Mouse (Mus musculus) gastrocnemius, adult 2 months (tissue): Measurements from ENCODE around the gene Brpf3. TPM values are rescaled to one million over a fixed set of nuclear protein-coding genes. Genes with fewer than 3 reads are reported as not detected.
A peak's percentile ranks its signal among the peaks of the same experiment; 100 is the strongest.
"Not testable (repeated sequence)": the region's sequence is repeated elsewhere in the genome, so short reads cannot be mapped to it uniquely, and the experiment has no call there.

Experiments
- DNase-seq: peaks from one replicate; pipeline ENCODE4 v3.0.0; 2022
- H3K27ac ChIP-seq: fragments of 200-600 bp; 2 replicates; pipeline ENCODE4 v1.8.1; 2022; ENCODE audit warnings: mild to moderate bottlenecking
- H3K4me3 ChIP-seq: fragments of 200-600 bp; 2 replicates; pipeline ENCODE4 v1.8.1; 2022; ENCODE audit warnings: mild to moderate bottlenecking, moderate library complexity
- CTCF ChIP-seq: fragments of 200-600 bp; IDR thresholded peaks from 2 replicates; pipeline ENCODE4 v1.8.1; 2022; ENCODE audit warnings: antibody characterized with exemption, mild to moderate bottlenecking, moderate library complexity
- intact Hi-C: fragments of 180-260 bp; cut with DNase I; formaldehyde crosslinking; loops from one replicate; pipeline ENCODE4 v1.15.1; 2025
- total RNA-seq, 2 experiments: library from RNA; stranded (reverse); gene quantifications; 2 replicates each; pipeline ENCODE4 v1.2.3; 2021

The Brpf3 gene
- total RNA-seq, 2 experiments from 2014 or later: 15.5 to 16.2 TPM

- H3K27ac ChIP-seq: no peak overlapping the region
- no peak for TF ChIP-seq CTCF
- intact Hi-C loops: no loop called here
- H3K4me3 ChIP-seq: no peak overlapping the region
- DNase-seq: no peak
Observed at GRCm38 (mm10) chr17:28823004-28823745, 22.3 kb downstream of the Brpf3 start.

- intact Hi-C loops: no loop called here
- no peak for TF ChIP-seq CTCF
- Histone ChIP-seq H3K27ac (no peak overlapping the region), H3K4me3 (no peak overlapping the region)
- DNase-seq: no peak
Observed at GRCm38 (mm10) chr17:28823749-28824148, 22.9 kb downstream of the Brpf3 start.

DNA sequence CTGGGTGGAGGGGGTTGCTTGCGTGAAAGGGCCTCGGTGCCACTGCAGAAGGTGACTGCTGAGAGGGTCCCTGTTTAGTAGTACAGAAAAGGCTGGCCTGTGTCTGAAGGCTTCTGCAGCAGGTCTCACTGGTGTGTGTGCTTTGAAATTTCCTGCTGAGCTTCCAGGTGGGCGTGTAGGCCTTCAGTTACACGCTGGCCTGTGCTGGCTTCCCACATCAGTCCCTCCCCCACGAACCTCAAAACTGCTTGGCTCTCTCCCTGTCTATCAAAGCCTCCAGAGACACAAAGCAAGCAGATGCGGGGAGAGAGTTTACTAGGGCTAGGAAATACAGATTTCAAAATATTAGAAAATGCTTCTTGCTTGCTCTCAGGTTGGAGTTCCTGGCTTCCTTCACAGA lies 24.0 kb downstream of the Brpf3 start:
- intact Hi-C loops: no loop called here
- H3K27ac ChIP-seq: no peak overlapping the region
- DNase-seq: no peak
- TF ChIP-seq CTCF: no peak
- H3K4me3 ChIP-seq: no peak overlapping the region

- DNase-seq: no peak
- intact Hi-C loops: no loop called here
- no peak for TF ChIP-seq CTCF
Observed at GRCm38 (mm10) chr17:28825359-28826041, 24.6 kb downstream of the Brpf3 start.

DNA sequence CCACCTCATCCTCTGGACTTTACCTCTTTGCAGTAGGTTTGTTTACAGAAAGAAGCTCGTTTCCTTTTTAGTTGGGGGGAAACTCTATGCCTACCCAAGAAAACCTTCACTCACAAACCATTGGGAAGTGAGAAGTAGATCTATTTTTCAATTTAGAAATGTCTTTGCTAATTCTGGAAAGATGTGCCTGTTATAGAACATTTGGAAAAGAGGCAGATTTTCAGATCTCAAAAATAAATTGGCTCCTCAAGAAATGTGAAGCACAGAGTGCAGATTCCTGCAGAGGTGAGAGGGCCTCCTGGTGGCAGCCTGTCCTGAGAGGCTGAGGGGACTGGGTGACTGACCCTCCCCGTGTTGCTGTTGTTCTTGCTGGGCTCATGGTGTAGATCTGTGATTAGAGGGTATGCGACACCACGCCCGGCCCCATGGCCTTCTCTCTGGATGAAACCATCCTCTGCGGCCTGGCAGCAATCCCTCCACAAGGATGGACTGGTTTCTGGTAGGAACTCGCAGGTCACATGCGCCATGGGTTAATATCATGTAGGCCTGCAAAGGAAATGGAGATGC lies 26.9 kb downstream of the Brpf3 start:
- no peak for TF ChIP-seq CTCF
- no peak overlapping the region for H3K27ac ChIP-seq
- intact Hi-C loops: no loop called here
- DNase-seq: no peak
- H3K4me3 ChIP-seq: no peak overlapping the region

More at GRCm38 (mm10) chr17:28825359-28826041, 24.6 kb downstream of the Brpf3 start:
- Histone ChIP-seq H3K27ac (0 out of 2 replicates have a peak overlapping the region, but pooled peaks have one; percentile 1), H3K4me3 (no peak overlapping the region)

GRCm38 (mm10) chr17:28829120-28829519 lies 28.2 kb downstream of the Brpf3 start:
- Histone ChIP-seq H3K27ac (no peak overlapping the region), H3K4me3 (no peak overlapping the region)
- no peak for TF ChIP-seq CTCF
- intact Hi-C loops: no loop called here
- no peak for DNase-seq

DNA sequence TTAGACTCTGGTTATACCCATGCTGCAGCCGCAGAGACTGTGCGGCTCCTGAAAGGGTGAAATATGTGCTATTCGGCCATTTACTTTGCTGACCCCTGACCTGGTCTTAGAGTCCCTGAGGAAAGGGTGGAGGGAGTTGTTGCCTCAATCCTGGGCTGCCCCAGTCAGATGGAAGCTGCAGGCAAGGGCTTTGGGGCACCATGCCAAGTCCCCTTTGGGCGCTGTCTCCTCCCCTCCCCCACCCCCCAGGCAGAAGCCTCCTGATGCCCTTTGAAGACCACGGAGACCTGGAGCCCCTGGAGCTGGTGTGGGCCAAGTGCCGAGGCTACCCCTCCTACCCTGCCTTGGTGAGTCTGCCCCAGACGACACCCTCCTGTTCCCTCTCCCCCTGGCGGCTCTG lies 30.2 kb downstream of the Brpf3 start:
- DNase-seq: peak; percentile 45
- intact Hi-C loops: no loop called here
- H3K4me3 ChIP-seq: no peak overlapping the region
- no peak for TF ChIP-seq CTCF
- no peak overlapping the region for H3K27ac ChIP-seq

- Histone ChIP-seq H3K27ac (no peak overlapping the region), H3K4me3 (no peak overlapping the region)
- intact Hi-C loops: no loop called here
- TF ChIP-seq CTCF: no peak
- no peak for DNase-seq
Observed at GRCm38 (mm10) chr17:28832040-28832439, 31.1 kb downstream of the Brpf3 start.

DNA sequence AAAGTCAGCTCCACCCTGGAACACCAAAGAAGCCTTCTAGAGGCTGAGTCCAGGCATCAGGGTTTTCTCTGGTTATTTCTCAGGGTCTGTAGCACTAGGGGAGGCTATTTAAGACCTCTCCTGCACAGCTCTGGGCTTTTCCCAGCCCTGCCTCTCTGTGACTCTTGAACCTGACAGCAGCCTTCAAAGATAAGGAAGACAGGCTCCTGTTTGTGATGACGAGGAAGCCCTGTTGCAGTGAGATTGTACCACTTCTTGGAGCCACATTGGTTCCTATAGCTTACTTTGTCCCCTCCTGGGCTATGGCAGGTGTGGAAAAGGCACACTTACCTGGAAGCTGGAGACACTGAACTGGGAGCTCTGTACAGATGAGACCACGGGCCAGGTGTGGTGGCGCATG lies 32.0 kb downstream of the Brpf3 start:
- H3K27ac ChIP-seq: no peak overlapping the region
- no peak for DNase-seq
- intact Hi-C loops: no loop called here
- no peak for TF ChIP-seq CTCF
- no peak overlapping the region for H3K4me3 ChIP-seq

DNA sequence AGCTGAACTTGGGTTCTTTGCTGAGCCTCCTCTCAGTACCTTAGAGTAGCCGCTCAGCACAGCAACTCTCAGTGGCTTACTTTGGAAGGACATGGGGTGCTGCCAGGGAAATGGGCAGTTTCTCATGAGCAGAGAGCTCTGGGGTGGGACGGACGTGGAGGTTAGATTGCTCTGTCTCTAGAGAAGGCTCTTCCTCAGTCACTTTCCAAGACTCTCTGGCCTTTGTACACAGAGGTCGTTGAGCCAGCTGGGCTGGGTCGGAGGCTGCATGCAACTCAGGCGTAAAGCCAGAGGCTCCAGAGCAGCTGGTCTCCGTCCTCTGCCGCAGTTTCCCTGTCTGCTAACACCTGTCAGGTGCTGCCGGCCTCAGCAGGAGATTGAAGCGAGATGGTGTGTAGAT lies 33.8 kb downstream of the Brpf3 start:
- peak; percentile 56 for DNase-seq
- intact Hi-C loops: no loop called here
- TF ChIP-seq CTCF: peak; percentile 34; the same call in 1 of the 2 replicates
- Histone ChIP-seq H3K27ac (no peak overlapping the region), H3K4me3 (no peak overlapping the region)

- no peak for DNase-seq
- no peak for TF ChIP-seq CTCF
- intact Hi-C loops: no loop called here
- no peak overlapping the region for H3K27ac ChIP-seq
- no peak overlapping the region for H3K4me3 ChIP-seq
Observed at GRCm38 (mm10) chr17:28837840-28838239, 37.0 kb downstream of the Brpf3 start.

GRCm38 (mm10) chr17:28841947-28842346 lies 41.1 kb downstream of the Brpf3 start:
- H3K27ac ChIP-seq, H3K4me3 ChIP-seq, DNase-seq, intact Hi-C loops: not testable (repeated sequence)
- peak; percentile 7; the same call in 1 of the 2 replicates for TF ChIP-seq CTCF

GRCm38 (mm10) chr17:28843665-28844064 lies 42.8 kb downstream of the Brpf3 start:
- TF ChIP-seq CTCF: no peak
- DNase-seq: no peak
- H3K27ac ChIP-seq: no peak overlapping the region
- intact Hi-C loops: no loop called here
- H3K4me3 ChIP-seq: no peak overlapping the region
